Mouse (Mus musculus) G1E (cell line): Measurements from ENCODE around the gene Aprt.

ENCODE experiments used
- CTCF ChIP-seq: IDR thresholded peaks from 2 replicates; pipeline ENCODE4 v1.5.1; 2012; ENCODE audit warnings: low read depth, low read length, inconsistent platforms, mixed read lengths
- GATA1 ChIP-seq: IDR thresholded peaks from 2 replicates; pipeline ENCODE4 v1.6.1; 2012; ENCODE audit warnings: borderline replicate concordance, low read length, inconsistent platforms, mixed read lengths
- GATA2 ChIP-seq: IDR thresholded peaks from 2 replicates; pipeline ENCODE4 v1.6.1; 2012; ENCODE audit warnings: low read depth, low read length, inconsistent platforms, borderline replicate concordance
- POLR2AphosphoS5 ChIP-seq: IDR thresholded peaks from 2 replicates; pipeline ENCODE4 v1.6.1; 2012; ENCODE audit warnings: low read depth, low read length, inconsistent platforms; ENCODE audit not compliant: insufficient replicate concordance
- TAL1 ChIP-seq: conservative IDR thresholded peaks from 2 replicates; pipeline ENCODE4 v1.6.1; 2012; ENCODE audit warnings: low read depth, low read length, inconsistent platforms, mixed read lengths

DNA sequence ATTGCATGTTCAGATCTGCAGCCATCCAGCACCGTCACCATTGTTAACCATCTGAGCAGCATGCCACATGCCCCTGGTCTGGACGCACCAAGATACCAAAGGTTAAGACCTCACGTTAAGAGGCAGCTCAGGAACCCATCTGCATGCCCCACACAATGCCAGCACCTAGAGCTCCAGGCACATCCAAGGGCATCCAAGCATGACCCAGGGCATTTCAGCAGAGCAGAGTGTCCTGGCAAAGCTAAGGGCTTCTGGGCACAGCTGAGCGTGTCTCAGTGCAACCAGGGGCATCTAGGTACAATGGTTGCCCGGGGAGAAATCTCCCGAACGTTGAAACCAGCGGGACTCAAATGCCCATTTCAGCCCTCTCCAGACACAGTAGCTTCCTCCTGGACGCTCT lies 24.0 kb upstream of the Aprt start:
- TF ChIP-seq CTCF: no peak
- no peak for TF ChIP-seq GATA1
- no peak for TF ChIP-seq TAL1
- no peak for TF ChIP-seq GATA2
- no peak for TF ChIP-seq POLR2AphosphoS5
